21 mouse cellular contexts compared by ENCODE assay signal in genomic region chr12:89788794-89789193, GRCm38 (mm10).
DNase-seq lines count a peak whose midpoint lies in the region; ATAC-seq and TF ChIP-seq lines count a peak whose summit lies in the region.
"Had no signal": no experiment of that assay in that cellular context is flagged by ENCODE, and none has a peak within 500 bp of the region (broad histone marks: within the 10 kb centered on the region; RNA-seq: fewer than 3 reads in every experiment).

No protein-coding gene starts in this region.

- DNase-seq in cerebellum, postnatal 4 days (ENCODE audit: low spot score in 2 of 2), result no peak
- DNase-seq in layer of hippocampus, adult 2 months (ENCODE audit: low spot score in 2 of 2), result peak; percentile 50 to 60
- no peak for DNase-seq in layer of hippocampus, postnatal 36 days
- peak; percentile 87 for DNase-seq in cerebellum, adult 9-11 months
- DNase-seq in Muller cell, postnatal 12 days (ENCODE audit: inconsistent ontology term), result no peak
- DNase-seq in embryo, embryonic 9.5 days (ENCODE audit: extremely low spot score), result no peak
- DNase-seq: adrenal gland, postnatal 10 days; gastrocnemius, postnatal 25 days; heart, adult 2 months; kidney, adult 18-20 months; kidney, postnatal 14 days; retina, postnatal 1 day had no signal

- WGBS in intestine, embryonic 15.5 days, result 84% methylated on average over 3 of the region's 3 CpGs

- H3K27me3 ChIP-seq in intestine, embryonic 15.5 days (replicated peaks), result no peaks in the 10 kb centered on the region
- H3K27me3 ChIP-seq: embryonic facial prominence, embryonic 13.5 days; heart, embryonic 15.5 days; Patski had no signal

- no peak for TF ChIP-seq CTCF in layer of hippocampus, adult 2 months (conservative IDR thresholded peaks at IDR 0.05)

- no peaks in the 10 kb centered on the region for H3K4me1 ChIP-seq in intestine, embryonic 15.5 days (replicated peaks)
- H3K4me1 ChIP-seq: embryonic facial prominence, embryonic 13.5 days; heart, embryonic 15.5 days had no signal

- no peak overlapping the region for H3K27ac ChIP-seq in layer of hippocampus, adult 2 months
- no peak overlapping the region for H3K27ac ChIP-seq in intestine, embryonic 15.5 days
- H3K27ac ChIP-seq: embryonic facial prominence, embryonic 13.5 days; heart, adult 2 months; heart, embryonic 15.5 days; liver, embryonic 14.5 days; stomach, postnatal 0 days had no signal

- no peak overlapping the region for H3K9ac ChIP-seq in intestine, embryonic 15.5 days
- H3K9ac ChIP-seq: embryonic facial prominence, embryonic 13.5 days; heart, embryonic 15.5 days; liver, embryonic 14.5 days had no signal

- no peak overlapping the region for H3K4me3 ChIP-seq in layer of hippocampus, adult 2 months
- no peak overlapping the region for H3K4me3 ChIP-seq in intestine, embryonic 15.5 days (replicated peaks)
- H3K4me3 ChIP-seq: embryonic facial prominence, embryonic 13.5 days; heart, adult 2 months; heart, embryonic 15.5 days had no signal

- H3K9me3 ChIP-seq in intestine, embryonic 15.5 days, result no peaks in the 10 kb centered on the region
- H3K9me3 ChIP-seq: embryonic facial prominence, embryonic 13.5 days; heart, embryonic 15.5 days had no signal

- ATAC-seq in cerebellum, adult (ENCODE audit: insufficient number of reproducible peaks, low FRiP score, low TSS enrichment), result peak; percentile 94
- no peak for ATAC-seq in intestine, embryonic 15.5 days
- ATAC-seq: activated CD4-positive, CD25-positive, alpha-beta regulatory T cell, adult 4 months; Patski had no signal

- no peak overlapping the region for H3K4me2 ChIP-seq in intestine, embryonic 15.5 days (replicated peaks)
- H3K4me2 ChIP-seq: embryonic facial prominence, embryonic 13.5 days; heart, embryonic 15.5 days; midbrain, embryonic 11.5 days had no signal

- H3K36me3 ChIP-seq in intestine, embryonic 15.5 days, result no peaks in the 10 kb centered on the region
- H3K36me3 ChIP-seq: embryonic facial prominence, embryonic 13.5 days; heart, embryonic 15.5 days had no signal

Comparison
In these comparisons a context has a peak if more than half of its experiments do, and no peak if none do; other contexts are left out.
1. DNase-seq: peak in layer of hippocampus, adult 2 months (2 of 2) and cerebellum, adult 9-11 months (single experiment); none in cerebellum, postnatal 4 days (0 of 2), layer of hippocampus, postnatal 36 days (0 of 2), Muller cell, postnatal 12 days (single experiment) and embryo, embryonic 9.5 days (single experiment).